Mouse (Mus musculus): ENCODE measurements around the gene Nol12. TPM values are rescaled to one million over a fixed set of nuclear protein-coding genes. Genes with fewer than 3 reads are reported as not detected.
A peak's percentile ranks its signal among the peaks of the same experiment; 100 is the strongest.

Gene Nol12
- total RNA-seq, 2 experiments from 2014 or later: 36.7 to 39.5 TPM

DNA sequence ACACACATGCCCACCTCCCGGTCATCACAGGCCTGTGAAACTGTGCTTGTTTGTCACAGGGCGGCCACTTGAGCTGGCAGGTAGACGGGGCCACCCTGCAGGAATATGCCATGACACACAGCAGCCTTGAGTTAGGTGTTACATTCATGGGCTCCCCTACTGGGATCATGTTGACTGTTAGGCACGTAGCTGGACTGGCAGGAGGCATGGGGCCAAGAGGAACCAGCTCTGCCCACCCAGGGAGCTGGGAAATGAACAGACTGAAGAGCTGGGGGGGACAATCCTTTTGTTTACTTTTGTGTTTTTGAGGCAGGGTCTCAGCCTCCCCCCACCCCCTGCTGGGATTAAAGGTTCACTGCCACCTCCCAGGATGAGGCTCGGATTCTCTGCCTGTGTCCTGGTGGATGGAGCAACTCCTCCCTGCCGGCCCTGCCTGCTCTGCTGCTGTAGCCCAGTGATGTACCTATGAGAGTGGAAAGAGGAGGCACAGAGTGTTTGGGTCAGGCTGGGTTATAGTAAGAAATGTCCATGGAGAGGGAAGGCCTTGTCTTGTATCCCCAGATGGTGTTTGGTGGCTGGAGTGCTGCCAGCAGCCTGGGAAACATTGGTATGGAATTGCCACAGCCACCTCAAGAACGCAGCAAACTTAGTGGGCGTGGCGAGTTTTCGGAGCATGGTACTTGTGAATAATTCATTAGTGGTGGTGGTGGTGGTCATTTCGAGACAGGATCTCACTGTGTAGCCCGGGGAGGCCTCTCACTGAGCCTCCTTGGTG, 18.5 kb upstream of the Nol12 start:
- no peak for DNase-seq

DNA sequence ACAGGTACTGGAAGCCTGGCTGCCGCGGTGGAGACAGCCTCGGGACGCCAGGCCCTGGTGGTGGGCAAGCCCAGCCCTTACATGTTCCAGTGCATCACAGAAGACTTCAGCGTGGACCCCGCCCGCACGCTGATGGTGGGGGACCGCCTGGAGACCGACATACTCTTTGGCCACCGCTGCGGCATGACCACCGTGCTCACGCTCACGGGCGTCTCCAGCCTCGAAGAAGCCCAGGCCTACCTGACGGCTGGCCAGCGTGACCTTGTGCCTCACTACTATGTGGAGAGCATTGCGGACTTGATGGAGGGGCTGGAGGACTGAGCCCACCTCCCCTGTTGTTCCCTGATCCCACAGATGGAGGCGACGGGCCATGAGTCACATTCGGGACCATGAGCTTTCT, 16.6 kb upstream of the Nol12 start:
- DNase-seq: no peak

DNA sequence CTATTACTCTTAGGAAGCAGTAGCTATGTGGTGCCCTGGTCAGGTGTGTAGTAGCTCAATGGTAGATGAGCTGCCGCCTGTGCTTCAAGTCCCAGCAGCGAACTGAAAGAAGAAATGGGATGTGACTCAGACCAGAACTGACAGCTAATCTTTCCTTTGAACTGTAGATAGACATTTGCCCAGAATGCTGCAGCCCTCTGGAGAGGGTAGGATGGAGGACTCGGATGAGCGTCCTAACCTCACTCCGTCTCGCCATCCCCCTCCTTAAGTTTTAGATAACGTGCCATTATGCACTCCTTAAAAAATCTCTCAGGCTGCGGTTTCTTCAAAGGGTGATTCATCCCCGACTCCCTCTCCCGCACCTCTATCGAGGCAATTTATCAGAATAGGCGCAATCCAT, 14.8 kb upstream of the Nol12 start:
- DNase-seq: no peak

DNA sequence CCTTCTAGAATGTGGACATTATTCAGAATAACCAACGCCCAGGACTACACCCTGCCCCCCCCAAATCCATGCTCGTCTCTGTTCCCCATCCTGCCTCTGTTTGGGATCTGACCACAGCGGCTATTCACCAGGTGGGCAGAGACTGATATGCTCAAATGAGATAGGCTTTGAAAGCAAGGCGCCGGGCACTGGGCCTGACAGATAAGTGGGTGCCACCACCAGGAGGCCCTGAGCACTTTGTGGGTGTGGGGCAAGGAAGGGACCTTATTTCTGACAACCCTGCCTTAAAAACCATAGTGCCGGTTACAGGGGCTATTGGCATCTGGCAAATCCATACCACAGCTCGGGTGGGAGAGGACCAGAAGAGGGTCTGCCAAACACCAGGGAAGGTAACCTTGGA, 12.0 kb upstream of the Nol12 start:
- DNase-seq: no peak

DNA sequence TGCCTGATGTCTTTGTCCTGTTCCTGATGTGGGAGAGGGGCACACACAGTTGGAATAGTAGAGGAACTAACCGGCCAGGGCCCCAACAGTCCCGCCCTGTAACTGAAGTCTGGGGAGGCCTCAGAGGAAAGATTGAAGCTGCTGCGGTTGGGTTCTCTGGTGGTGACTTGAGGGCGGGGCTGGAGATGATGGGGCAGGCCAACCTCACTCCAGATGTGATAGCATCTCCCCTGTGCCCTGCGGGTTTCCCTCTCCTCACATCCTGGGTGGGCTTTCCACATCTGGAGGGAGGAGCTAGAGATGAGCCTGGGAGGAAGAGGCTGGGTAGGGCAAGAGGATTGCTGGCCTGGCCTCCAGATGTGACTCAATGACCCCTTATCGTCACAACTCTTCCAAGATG, 11.1 kb upstream of the Nol12 start:
- DNase-seq: no peak

DNA sequence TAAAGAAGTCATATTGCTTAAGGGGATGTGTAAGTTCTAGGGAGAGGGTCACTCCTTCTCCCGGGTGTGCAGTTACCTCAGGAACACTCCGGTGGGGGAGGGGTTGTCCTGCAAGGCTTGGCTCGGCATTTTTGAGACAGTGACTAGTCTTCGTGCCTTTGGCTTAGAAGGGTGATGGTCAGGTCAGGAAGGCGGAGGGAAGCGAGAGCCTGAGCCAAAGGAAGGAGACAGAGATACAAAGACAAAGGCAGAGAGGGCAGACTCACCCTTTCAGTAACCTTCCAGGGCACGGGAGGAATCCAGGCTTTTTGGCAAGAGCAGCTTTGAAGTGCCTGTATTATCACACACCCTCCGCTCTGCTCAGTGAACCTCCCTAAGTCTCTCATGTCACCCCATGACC, 9.6 kb upstream of the Nol12 start:
- DNase-seq: no peak

DNA sequence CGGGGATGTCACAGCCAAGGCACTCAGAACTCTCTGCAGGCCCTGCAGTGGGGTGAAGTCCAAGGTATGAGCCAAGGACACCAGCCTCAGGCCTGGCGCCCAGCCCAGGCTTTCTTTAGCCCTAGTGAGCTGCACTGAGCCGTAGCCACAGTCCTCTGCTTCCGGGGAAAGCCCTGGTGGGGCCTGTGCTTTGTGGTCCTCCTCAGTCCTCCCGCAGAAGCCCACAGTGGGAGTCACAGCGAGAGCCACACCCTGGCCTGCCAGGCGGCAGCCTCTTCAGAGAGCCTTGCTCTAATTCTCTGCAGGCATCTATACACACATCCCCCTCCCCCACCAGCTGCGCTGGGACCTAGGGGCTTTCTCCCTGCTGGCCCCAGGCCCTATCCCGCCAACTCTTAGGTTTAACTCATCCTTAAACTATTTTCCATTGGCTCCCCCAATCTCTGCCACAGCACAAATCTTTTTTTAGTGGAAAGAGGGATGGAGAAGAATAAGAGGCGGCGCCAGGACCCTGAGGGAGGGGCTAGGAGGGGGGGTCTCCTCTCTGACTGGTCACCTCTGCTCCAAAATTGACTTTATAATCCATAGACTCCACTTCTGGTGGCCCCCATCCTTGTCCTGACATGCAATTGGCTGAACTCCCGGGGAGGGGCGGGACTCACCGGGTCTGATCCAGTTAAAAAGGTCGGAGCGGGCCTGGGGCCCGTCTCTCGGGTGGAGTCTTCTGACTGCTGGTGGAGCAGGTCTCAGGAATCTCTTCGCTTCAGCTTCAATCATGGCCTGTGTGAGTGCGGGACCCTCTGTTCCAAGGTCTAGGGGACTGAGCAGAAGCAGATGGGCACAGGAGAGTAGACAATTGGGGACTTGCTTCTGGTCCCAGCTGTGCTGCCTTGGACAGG, 8.5 kb upstream of the Nol12 start, which contains the start of gene Lgals1:
TSS of gene Lgals1 (plus strand) at position 705 of the 899 bp plus-strand sequence.
- DNase-seq: peak in 1 of 2 experiments; percentile 43

DNA sequence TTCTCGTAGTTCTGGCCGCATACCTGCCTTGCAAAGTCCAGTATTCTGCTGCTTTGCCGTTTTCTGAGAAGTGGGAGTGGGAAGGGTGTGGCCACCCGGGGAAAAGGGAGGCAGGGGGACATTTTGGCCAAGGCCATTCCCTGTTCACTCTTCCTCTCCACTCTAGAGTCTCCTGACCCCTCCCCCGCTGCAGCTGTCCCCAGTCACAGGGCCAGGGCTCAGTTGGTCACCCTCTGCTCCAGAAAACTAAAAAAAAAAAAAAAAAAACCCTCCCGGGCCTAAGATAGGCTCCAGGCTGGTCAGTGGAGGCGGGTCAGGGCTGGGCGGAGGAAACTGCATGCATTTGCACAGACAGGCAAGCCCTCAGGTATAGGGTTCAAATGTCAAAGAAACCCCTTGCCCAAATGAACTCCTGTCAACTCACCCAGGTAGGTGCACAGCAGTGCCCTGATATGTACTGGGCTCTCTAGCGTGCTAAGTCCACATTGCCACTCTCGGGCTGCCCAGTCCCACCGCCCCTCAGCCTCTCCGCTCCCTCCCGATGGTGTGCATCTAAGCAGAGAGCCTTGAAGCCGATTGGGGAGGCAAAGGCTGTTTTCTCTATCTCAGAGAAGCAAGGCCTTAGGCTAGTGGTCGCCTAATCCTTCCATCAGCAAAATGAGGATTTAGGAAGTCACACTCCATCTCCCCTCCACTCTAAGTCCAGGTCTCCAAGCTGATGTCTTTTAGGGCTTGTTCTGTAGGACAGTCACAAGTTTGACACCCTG, 7.5 kb upstream of the Nol12 start:
- no peak for DNase-seq

DNA sequence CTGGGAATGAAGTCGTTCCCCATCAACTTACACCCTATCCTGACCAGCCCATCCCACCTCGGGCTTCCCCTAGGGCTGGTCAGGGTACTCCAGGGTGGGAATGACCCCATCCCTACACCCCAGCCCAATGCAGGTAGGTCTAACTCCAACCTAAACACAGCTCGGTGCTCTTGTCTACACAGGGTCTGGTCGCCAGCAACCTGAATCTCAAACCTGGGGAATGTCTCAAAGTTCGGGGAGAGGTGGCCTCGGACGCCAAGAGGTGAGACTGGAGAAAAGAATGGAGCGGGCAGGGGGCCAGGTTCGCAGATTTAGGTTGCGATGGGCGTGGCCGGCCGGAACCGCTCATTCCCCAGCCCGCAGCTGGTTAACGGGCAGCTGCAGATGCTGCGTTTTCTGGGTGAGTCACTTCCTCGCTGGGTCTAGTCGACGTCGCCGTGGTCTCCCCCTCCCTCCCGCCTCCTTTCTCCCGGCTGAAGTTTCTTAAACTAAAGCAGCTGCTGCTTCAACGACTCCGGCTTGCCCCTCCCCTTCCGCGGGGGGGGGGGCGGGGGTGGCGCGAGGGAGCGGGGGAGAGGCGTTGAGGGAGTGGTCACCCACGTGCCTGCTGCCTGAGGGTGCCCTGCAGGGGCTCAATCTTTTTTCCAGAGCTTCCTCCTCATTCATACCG, 6.8 kb upstream of the Nol12 start:
- DNase-seq: no peak

DNA sequence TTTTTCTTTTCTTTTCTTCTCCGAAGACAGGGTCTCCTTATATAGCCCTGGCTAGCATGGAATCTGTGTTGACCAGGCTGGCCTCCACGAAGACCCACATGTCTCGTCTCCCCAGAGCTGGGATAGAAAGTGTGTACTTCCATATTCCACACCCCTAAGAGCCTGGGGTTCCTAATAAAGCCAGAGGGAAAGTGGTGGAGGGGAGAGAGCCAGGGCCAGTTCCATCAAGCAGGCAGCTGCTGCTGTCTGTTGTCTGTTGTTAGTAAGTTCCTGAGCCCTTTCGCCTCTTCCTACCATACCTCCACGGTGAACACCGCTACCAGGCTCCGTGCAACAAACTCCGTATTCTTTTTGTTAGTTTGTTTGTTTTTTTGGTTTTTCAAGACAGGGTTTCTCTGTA, 6.2 kb upstream of the Nol12 start:
- no peak for DNase-seq

DNA sequence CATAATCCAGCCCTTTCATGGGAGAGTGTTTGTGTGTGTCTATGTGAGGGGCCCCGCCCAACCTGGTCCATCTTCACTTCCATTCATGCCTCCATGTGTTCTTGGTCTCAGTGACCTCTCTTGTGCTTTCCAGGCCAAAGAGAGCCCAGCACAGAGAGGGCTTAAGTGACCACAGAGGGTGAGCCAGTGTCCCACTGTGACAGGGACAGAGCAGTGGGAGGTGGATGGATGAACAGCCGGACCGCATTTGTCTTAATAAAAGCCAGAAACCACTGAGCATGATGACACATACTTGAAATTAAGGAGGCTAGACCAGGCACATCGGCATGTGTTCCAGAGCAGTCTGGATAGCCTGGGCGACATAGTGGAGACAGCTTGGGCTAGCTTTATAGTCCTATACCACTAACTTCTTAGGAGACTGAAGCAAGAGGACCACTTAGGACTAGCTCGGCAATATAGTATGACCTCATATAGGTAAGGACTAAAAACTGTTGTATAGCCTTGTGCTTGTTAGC, 4.5 kb upstream of the Nol12 start:
- no peak for DNase-seq

DNA sequence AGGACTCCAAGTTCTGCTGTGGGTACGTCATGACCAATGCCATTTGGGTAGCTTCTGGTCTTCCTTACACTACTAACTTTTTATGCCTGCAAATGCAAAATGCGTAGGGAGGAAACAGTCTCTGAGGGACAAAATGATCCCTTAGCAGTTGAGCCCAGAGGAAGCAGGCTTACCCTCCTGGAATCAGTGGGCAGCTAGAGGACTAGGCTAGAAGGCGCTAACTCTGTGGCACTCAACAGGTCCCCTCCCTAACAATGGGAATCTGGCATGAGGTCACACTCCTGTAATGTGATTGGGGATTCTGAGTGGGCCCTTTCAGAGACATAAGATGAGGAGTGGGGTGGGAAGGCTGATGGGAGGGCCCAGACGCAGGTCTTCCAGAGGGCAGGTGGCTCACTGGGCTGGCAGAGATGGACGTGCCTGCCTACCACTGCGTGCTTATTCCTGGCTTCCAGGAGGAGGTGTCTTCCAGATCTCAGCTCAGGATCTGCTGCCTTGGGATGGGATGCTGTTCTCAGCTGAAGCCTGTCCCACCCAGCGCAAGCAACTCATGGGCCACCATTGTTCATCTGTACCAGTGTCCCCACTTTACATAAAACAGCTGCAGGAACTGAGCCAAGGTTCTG, 3.8 kb upstream of the Nol12 start:
- no peak for DNase-seq

DNA sequence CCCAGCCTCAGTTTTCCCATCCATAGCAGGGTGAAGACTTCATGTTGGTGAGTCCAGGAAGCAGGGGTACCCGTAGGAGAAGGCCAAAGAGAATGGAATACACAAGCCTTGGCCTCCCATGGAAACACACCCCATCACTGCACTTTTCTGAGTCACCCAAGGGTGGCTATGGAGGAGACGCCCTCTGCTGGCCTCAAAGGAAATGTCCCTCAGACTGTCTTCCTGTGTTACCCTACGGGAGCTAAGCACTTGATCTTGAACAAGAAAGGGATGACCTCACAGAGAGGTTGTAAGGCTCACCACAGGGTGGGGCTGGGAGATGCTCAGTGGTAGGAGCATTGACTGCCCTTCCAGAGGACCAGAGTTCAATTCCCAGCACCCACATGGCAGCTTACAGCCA, 3.2 kb upstream of the Nol12 start:
- DNase-seq: no peak

DNA sequence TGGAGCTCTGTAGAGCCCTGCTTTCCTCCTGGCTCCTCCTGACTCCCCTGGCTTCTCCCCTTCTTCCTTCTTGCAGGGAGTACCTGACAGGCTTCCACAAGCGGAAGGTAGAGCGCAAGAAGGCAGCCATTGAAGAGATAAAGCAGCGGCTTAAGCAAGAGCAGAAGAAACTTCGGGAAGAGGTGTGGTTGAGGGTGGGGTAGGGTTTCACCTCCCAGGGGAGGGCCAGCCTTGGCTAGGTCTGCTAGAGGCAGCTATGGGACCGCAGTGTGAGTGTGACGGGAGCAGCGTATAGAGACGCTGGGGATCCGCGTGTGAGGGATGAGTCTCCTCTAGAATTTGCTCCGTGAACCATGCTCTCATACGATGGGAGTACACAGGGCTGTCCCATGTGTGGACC, 1.7 kb downstream of the Nol12 start:
- DNase-seq: no peak

DNA sequence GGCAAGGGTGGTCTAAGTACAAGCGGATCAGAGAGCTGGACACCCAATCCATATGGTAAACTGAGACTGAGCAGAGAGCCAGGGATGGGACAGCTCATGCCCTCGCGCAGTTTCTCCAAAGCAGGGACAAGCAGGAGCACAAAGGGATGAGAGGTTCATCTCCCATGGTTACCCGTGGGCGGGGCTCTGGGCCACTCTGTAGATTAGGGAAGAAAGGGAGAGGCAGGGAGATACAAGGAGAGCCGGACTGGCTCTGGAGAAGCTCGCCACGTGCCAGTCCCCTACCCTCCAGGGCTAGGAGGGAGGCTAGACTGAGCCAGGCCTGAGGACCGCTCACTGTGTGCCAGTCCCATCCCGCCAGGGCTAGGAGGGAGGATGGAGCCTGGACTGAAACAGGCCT, 2.6 kb downstream of the Nol12 start:
- DNase-seq: no peak

DNA sequence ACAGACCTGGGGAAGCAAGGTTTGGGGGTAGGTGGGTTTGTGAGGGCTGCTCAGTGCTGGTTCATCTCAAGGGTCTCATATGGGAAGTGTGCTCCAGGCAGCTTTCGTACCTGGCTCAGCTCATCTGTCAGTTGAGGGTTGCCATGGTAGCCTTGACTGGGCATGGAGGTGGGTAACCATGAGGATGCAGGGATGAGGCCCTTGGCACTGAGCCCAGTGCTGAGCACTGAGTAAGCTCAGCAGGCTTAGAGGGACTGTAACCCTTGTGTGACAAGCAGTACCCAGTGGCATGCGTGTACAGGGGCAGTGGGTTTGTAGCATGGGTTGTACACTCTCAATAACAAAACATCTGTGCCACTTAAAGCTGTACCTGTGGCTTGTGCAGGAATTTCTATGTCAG, 3.2 kb downstream of the Nol12 start:
- no peak for DNase-seq

DNA sequence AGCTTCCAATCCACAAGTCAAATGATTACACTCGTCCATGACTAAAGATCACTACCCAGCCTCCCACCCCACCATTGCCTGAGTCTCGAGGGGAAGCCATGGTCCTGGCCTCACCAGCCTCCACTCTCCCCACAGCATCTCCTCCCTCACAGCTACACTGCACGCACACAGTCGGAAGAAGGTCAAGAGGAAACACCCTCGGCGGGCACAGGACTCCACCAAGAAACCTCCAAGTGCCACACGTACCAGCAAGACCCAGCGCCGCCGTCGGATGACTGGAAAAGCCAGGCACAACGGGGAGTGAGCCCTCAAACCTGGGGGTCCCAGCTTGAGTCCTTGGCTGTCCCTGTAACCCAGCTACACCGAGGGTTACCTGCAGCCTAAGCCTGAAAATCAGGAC, 5.6 kb downstream of the Nol12 start:
- no peak for DNase-seq

DNA sequence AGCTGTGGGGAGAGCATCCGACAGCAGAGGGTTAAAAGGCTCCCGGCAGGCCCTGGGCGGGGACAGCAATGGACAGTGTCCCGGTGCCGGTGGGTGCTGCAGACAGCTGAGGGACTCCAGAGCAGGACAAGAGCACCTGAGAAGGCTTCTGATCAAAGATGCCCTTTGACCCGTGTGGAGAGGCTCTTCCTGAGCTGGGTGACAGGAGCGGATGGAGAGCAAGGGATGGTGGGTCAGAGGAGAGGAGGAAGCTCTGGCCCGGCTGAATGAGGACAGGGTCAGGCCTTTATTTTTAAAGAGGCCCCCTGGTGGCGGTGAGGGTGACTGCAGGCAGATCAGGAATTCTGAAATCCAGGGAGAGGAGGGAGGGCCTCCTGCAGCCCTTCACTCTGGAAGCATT, 7.9 kb downstream of the Nol12 start:
- peak; percentile 78 to 80 for DNase-seq

DNA sequence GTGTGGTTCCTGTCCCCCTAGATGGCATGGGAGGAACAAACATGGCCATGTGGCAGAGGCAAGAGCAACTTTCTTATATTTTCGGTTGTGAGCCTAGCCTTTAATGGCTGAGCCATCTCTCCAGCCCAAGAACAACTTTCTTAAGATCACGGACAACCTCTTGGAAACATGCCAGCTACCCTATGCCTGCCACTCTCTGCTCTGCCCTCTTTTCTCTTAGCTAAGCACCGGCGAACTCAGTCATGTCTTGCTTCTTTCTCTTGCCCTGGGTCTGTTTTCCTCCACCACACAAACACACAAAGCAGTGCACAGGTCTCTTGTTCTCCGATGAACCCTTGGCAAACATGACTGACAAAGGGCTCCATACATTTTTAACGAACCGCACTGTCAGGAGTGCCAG, 11.5 kb downstream of the Nol12 start:
- DNase-seq: no peak

DNA sequence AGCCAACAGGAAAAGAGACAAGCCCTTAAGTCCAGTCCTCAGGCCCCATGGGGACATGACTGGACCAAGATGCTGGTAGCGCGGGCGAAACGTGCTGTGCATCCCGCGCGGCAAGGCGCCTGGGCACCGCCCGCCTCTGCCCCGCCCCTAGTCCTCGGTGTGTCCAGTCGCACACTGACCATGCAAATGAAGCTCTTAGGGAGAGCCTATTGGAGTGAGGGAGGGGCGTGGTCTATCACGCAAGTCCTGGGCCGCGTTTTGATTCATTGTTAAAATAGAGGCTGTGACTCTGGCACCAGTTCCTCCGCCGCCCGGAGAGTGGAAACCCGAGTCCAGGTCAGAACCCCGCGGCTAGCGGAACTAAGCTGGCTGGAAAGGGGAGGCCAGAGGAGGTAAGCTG, 12.9 kb downstream of the Nol12 start, which contains the start of gene Triobp:
TSS of gene Triobp (plus strand) at position 68 of the 400 bp plus-strand sequence.
- DNase-seq: peak; percentile 75 to 78

DNA sequence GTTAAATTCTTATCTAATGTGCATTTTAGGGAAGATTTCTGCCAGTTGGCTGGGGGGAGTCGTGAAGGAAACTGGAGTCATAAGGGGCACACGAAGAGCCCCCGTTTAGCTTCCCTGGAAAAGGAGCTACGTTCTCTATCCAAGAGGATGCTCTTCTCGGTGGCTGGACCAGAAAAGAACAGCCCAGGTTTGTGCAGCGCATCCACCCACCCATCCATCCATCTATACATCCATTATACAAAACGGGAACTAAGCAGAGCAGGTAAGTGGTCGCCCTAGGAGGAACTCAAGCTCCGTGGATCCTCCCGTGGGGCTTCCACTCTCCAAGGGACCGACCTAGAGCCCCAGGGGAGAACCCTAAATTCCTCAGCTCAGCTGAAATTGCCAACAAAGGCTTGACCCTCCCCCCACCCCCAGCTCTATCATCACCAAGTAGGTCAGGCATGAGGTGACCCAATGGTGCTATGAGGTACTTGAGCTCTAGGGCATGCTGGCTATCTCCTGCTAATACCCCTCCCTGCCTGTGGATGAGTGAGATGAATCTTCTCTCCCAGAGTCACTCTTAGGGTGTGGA, 13.5 kb downstream of the Nol12 start:
- DNase-seq: no peak

All from layer of hippocampus, postnatal 36 days (tissue).